Mouse (Mus musculus) neural tube, embryonic 11.5 days (tissue): Measurements from ENCODE around the gene Rdh1. TPM values are rescaled to one million over a fixed set of nuclear protein-coding genes. Genes with fewer than 3 reads are reported as not detected.
"Not testable (repeated sequence)": the region's sequence is repeated elsewhere in the genome, so short reads cannot be mapped to it uniquely, and the experiment has no call there.

ENCODE experiments used
- ATAC-seq: fragments of 200-750 bp; cut with Nextera tagmentation; 2 replicates; pipeline ENCODE4 v1.8.0; 2017; ENCODE audit warnings: moderate number of reproducible peaks, mild to moderate bottlenecking, moderate TSS enrichment, moderate library complexity; ENCODE audit not compliant: insufficient read depth, low FRiP score, low TSS enrichment
- DNase-seq: peaks from one replicate; pipeline ENCODE4 v3.0.0-alpha.2; 2015; ENCODE audit warnings: low spot score
- H3K27ac ChIP-seq: fragments of 300-500 bp; sonication (generic); 2 replicates; pipeline ENCODE4 v1.5.1; 2014; ENCODE audit warnings: low read depth, mild to moderate bottlenecking, low read length
- H3K27me3 ChIP-seq: fragments of 300-500 bp; sonication (generic); 2 replicates; pipeline ENCODE4 v1.6.1; 2014; ENCODE audit warnings: mild to moderate bottlenecking, low read length, mixed read lengths; ENCODE audit not compliant: control insufficient read depth, insufficient read depth
- H3K36me3 ChIP-seq: fragments of 300-500 bp; sonication (generic); 2 replicates; pipeline ENCODE4 v1.6.1; 2014; ENCODE audit warnings: mild to moderate bottlenecking, low read length, moderate library complexity, mixed read lengths; ENCODE audit not compliant: control insufficient read depth, insufficient read depth
- H3K4me1 ChIP-seq: fragments of 300-500 bp; sonication (generic); 2 replicates; pipeline ENCODE4 v1.6.1; 2014; ENCODE audit warnings: low read length, mixed read lengths; ENCODE audit not compliant: control insufficient read depth, insufficient read depth
- H3K4me2 ChIP-seq: fragments of 300-500 bp; sonication (generic); 2 replicates; pipeline ENCODE4 v1.6.1; 2014; ENCODE audit warnings: low read depth, mild to moderate bottlenecking, moderate library complexity
- H3K4me3 ChIP-seq: fragments of 300-500 bp; sonication (generic); 2 replicates; pipeline ENCODE4 v1.5.1; 2014; ENCODE audit warnings: low read depth, low read length
- H3K9ac ChIP-seq: fragments of 300-500 bp; sonication (generic); 2 replicates; pipeline ENCODE4 v1.6.1; 2014; ENCODE audit warnings: mild to moderate bottlenecking, low read length
- H3K9me3 ChIP-seq: fragments of 300-500 bp; sonication (generic); 2 replicates; pipeline ENCODE4 v1.6.1; 2016; ENCODE audit warnings: low read length; ENCODE audit not compliant: control insufficient read depth
- WGBS: fragments of 180-500 bp; shearing (Covaris S2); extraction: QIAGEN DNeasy Blood & Tissue Kit; methylation state at CpG from one replicate; pipeline ENCODE4 v1.1.7; 2014; 5-methylcytosine and 5-hydroxymethylcytosine counted together
- polyA plus RNA-seq: library from polyadenylated mRNA; unstranded; fragments of >200 nt; fragmentation: Nextera tagmentation; extraction: Ambion mirVana; gene quantifications from 2 replicates; pipeline ENCODE4 v1.2.1, GENCODE M21; 2014

The Rdh1 gene
- polyA plus RNA-seq, 1 experiment from 2014 or later = not detected

DNA sequence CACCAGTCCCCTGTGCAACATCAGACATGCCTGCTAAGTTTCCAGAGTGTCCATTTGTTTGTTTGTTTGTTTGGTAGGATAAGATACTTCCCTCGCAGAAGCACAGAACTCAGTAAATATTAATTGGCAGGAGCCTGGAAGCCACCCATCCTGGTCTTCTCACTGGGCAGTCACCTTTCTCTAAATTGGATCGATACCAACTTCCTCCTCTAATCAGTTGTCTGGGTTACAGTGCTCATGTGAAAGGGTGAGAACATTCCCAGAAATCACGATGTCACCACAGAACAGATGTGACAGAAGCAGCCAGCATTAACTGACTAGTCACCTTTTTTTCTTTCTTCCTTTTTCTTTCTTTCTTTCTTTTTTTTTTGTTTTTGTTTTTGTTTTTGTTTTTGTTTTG, 4.3 kb upstream of the Rdh1 start:
- H3K27ac ChIP-seq = no peak overlapping the region
- DNase-seq = no peak
- no peaks in the 10 kb centered on the region for H3K36me3 ChIP-seq
- no peak overlapping the region for H3K9ac ChIP-seq
- no peak for ATAC-seq
- no peak overlapping the region for H3K4me2 ChIP-seq
- H3K4me1 ChIP-seq = no peaks in the 10 kb centered on the region
- WGBS = 84% methylated on average over 3 of the region's 3 CpGs
- no peak overlapping the region for H3K4me3 ChIP-seq
- H3K27me3 ChIP-seq = no peaks in the 10 kb centered on the region
- no peaks in the 10 kb centered on the region for H3K9me3 ChIP-seq

DNA sequence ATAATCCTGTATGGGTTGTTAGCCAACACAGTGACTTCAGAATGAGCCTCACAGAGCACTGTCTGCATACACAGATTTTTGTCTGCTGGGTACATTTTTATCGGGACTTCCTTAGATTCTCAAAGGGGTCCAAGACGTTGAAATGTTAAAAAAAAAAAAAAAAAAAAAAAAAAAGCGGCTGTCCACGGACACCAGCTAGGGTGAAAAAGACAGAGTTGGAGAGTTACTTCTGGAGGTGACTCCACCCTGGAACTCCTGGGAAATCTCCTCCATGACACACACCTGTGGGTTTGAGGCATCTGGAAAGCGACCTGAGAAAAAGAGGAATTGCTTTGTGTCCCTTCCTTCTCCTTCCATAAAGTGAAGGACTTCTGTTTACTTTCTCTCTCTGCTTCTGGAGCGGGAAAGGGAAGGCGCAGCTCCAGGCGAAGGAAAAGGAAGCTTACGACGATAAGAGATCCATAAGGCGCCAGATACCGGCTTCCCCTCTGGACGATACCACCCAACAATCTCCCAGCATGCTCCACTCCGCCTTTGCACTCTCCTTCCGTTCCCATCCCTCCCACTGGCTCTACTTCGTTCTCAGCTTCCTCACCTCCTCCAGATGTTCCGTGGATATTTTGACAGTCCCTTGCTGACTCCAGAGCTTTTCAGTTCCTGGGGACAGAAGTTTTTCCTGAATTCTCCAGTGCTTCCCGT, 3.6 kb upstream of the Rdh1 start:
- DNase-seq (no peak), ATAC-seq (no peak)
- Histone ChIP-seq H3K4me2 (no peak overlapping the region), H3K4me1 (no peaks in the 10 kb centered on the region), H3K9me3 (no peaks in the 10 kb centered on the region), H3K4me3 (no peak overlapping the region), H3K27me3 (no peaks in the 10 kb centered on the region), H3K36me3 (no peaks in the 10 kb centered on the region), H3K9ac (no peak overlapping the region), H3K27ac (no peak overlapping the region)
- WGBS = 52% methylated on average over 18 of the region's 18 CpGs

DNA sequence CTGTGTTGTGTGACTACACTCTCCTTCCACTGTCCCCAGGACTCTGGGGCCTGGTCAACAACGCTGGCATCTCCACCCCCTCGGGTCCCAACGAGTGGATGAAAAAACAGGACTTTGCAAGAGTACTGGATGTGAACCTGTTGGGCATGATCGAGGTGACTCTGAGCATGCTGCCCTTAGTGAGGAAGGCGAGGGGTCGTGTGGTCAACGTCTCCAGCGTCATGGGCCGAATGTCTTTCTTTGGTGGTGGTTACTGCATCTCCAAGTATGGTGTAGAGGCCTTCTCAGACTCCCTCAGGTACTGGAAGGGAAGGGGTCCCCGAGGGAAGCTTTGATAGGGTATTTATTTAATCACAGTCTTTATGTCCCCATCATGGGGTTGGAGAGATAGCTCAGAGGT, 3.4 kb downstream of the Rdh1 start:
- not testable (repeated sequence) for H3K4me1 ChIP-seq, ATAC-seq, DNase-seq, H3K4me3 ChIP-seq, H3K4me2 ChIP-seq, H3K27me3 ChIP-seq, H3K9ac ChIP-seq, H3K9me3 ChIP-seq, H3K27ac ChIP-seq, H3K36me3 ChIP-seq
- WGBS = 87% methylated on average over 10 of the region's 10 CpGs

- no peaks in the 10 kb centered on the region for H3K9me3 ChIP-seq
- WGBS = 66% methylated on average over 12 of the region's 12 CpGs
- H3K36me3 ChIP-seq = no peaks in the 10 kb centered on the region
- no peak for ATAC-seq
- H3K4me2 ChIP-seq = no peak overlapping the region
- no peaks in the 10 kb centered on the region for H3K27me3 ChIP-seq
- no peak overlapping the region for H3K9ac ChIP-seq
- no peak overlapping the region for H3K4me3 ChIP-seq
- no peak overlapping the region for H3K27ac ChIP-seq
- no peaks in the 10 kb centered on the region for H3K4me1 ChIP-seq
- DNase-seq = no peak
Observed at GRCm38 (mm10) chr10:127763914-127764680, 4.6 kb downstream of the Rdh1 start.

- ATAC-seq (no peak), DNase-seq (no peak)
- no peak overlapping the region for H3K27ac ChIP-seq
- H3K36me3 ChIP-seq = no peaks in the 10 kb centered on the region
- no peak overlapping the region for H3K9ac ChIP-seq
- WGBS = 87% methylated on average over 1 of the region's 1 CpGs
- H3K9me3 ChIP-seq = no peaks in the 10 kb centered on the region
- no peak overlapping the region for H3K4me3 ChIP-seq
- no peaks in the 10 kb centered on the region for H3K27me3 ChIP-seq
- H3K4me1 ChIP-seq = no peaks in the 10 kb centered on the region
- no peak overlapping the region for H3K4me2 ChIP-seq
Observed at GRCm38 (mm10) chr10:127766564-127766963, 7.0 kb downstream of the Rdh1 start.

DNA sequence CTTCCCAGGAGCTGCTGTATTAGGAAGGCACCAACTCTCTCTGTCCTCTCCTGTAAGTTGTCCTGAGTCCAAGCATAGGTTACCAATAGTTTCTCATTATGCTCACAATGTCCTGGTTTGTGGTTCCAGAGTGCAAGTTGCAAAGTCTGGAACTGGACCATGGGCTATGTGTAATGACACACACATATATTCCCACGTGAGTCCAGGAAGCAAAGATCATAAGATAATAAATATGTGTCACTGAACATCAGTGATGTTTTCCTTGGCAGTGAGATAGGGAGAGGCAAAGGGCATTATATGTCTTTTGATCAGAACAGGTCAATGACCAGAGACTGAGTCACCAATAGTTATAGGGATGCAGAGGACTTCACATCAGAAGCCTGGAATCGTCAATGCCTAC, 16.5 kb downstream of the Rdh1 start, which contains the start of gene Rdh9:
Gene Rdh9 (plus strand): TSS at position 376 of the 400 bp plus-strand sequence.
- Histone ChIP-seq H3K36me3 (no peaks in the 10 kb centered on the region), H3K27me3 (no peaks in the 10 kb centered on the region), H3K9me3 (no peaks in the 10 kb centered on the region), H3K4me2 (no peak within 1 kb of the TSS), H3K27ac (no peak within 1 kb of the TSS), H3K9ac (no peak within 1 kb of the TSS), H3K4me3 (no peak within 1 kb of the TSS), H3K4me1 (no peaks in the 10 kb centered on the region)
- ATAC-seq = no peak
- no peak for DNase-seq
- WGBS = 89% methylated on average over 2 of the region's 2 CpGs

- not testable (repeated sequence) for H3K27me3 ChIP-seq, H3K27ac ChIP-seq, H3K9me3 ChIP-seq, DNase-seq, ATAC-seq, H3K4me2 ChIP-seq, H3K9ac ChIP-seq, H3K4me3 ChIP-seq, H3K36me3 ChIP-seq, H3K4me1 ChIP-seq
- 95% methylated on average over 17 of the region's 17 CpGs for WGBS
Observed at GRCm38 (mm10) chr10:127782321-127782720, 22.8 kb downstream of the Rdh1 start.

DNA sequence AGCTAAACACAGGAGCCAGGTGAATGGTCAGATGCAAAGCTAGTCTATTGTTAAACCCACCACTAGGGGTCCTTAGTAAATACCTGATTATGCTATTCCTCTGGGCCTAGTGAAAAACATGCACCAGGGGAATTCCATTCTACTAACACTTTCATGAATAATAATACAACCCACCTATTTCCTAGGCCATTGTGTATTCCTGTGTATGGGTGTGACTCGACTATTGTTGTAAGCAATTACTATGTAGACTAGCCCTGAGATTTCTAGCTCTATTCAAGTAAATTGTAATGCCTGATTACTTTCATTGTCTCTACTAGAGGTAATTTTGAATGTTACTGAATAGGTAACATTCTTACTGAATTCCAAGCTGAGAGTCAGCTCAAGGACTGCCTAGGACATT, 25.9 kb downstream of the Rdh1 start:
- not testable (repeated sequence) for H3K4me1 ChIP-seq, H3K27me3 ChIP-seq, DNase-seq, H3K9me3 ChIP-seq, H3K9ac ChIP-seq, H3K36me3 ChIP-seq, H3K4me2 ChIP-seq, H3K27ac ChIP-seq, ATAC-seq, H3K4me3 ChIP-seq
- WGBS = 85% methylated on average over 1 of the region's 1 CpGs

GRCm38 (mm10) chr10:127799295-127799694, 39.8 kb downstream of the Rdh1 start:
- no peak overlapping the region for H3K27ac ChIP-seq
- H3K27me3 ChIP-seq = no peaks in the 10 kb centered on the region
- WGBS = 72% methylated on average over 1 of the region's 1 CpGs
- DNase-seq (no peak), ATAC-seq (no peak)
- H3K4me2 ChIP-seq = no peak overlapping the region
- H3K9me3 ChIP-seq = no peaks in the 10 kb centered on the region
- no peaks in the 10 kb centered on the region for H3K4me1 ChIP-seq
- H3K36me3 ChIP-seq = no peaks in the 10 kb centered on the region
- H3K4me3 ChIP-seq = no peak overlapping the region
- no peak overlapping the region for H3K9ac ChIP-seq
